Mouse (Mus musculus): Measurements from ENCODE around the gene Cdk13. TPM values are rescaled to one million over a fixed set of nuclear protein-coding genes. Genes with fewer than 3 reads are reported as not detected.

Gene Cdk13
- polyA plus RNA-seq, 1 experiment from 2014 or later: 20.9 TPM

DNA sequence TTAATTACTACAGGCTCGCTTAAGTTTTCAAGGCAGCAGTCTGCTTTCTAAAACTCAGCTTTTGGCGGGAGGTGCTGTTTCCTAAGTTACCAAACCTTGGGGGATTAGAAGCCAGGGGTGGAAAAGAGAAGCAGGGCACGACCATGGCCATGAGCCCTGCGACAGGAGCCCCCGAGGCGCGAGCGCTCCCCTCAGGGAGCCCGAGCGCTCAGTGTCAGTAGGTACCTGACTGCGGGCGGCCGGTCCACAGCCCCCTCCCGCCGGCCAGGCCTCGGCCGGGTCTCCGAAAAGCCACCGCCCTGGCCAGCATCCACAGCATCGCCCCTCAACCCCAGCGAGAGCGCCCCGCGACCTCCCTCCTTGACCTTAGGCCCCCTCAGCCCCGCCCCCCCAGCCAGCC lies 110.5 kb downstream of the Cdk13 start:
- DNase-seq (ENCODE audit: low spot score): peak; percentile 85
- peak; percentile 82 for ATAC-seq (replicated peaks; ENCODE audit: low FRiP score, low TSS enrichment, low read depth)
- WGBS: under 1% methylated on average over 22 of the region's 25 CpGs
- H3K36me3 ChIP-seq (ENCODE audit: control insufficient read depth, insufficient read depth, low read length): no peaks in the 10 kb centered on the region
- H3K4me1 ChIP-seq (replicated peaks; ENCODE audit: control insufficient read depth, insufficient read depth, low read length): peaks cover 14% of the 10 kb centered on the region
- H3K4me3 ChIP-seq (ENCODE audit: low read depth, low read length): peak overlapping the region; percentile 76
- H3K4me2 ChIP-seq (ENCODE audit: low read length): peak overlapping the region; percentile 59
- no peaks in the 10 kb centered on the region for H3K9me3 ChIP-seq (ENCODE audit: control insufficient read depth, low read length)
- peak overlapping the region; percentile 61 for H3K9ac ChIP-seq (ENCODE audit: low read length)
- peak overlapping the region; percentile 70; the same call in 1 of the 2 replicates for H3K27ac ChIP-seq (ENCODE audit: low read depth)
- no peaks in the 10 kb centered on the region for H3K27me3 ChIP-seq (replicated peaks; ENCODE audit: control insufficient read depth, insufficient read depth, low read length)

DNA sequence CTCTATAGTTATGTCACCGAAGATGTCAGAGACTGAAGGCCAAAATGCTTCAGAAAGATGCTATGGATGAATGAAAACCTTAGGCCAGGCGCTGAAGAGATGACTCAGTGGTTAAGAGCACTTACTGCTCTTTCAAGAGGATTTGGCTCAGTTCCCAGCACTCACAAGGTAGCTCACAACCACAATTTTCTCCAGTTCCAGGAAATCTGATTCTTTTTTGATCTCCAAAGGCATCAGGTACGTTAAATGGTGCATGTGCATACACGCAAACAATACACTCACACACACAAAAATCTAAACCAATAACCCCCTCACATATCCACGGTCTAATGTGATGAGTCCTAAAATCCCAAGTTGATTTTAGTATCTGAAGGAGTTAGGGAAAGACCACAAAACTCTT lies 111.1 kb downstream of the Cdk13 start:
- no peak overlapping the region; the same call in 1 of the 2 replicates for H3K9ac ChIP-seq (ENCODE audit: low read length)
- no peaks in the 10 kb centered on the region for H3K27me3 ChIP-seq (replicated peaks; ENCODE audit: control insufficient read depth, insufficient read depth, low read length)
- H3K36me3 ChIP-seq (ENCODE audit: control insufficient read depth, insufficient read depth, low read length): no peaks in the 10 kb centered on the region
- H3K27ac ChIP-seq (ENCODE audit: low read depth): no peak overlapping the region
- peak overlapping the region; percentile 76; the same call in 1 of the 2 replicates for H3K4me3 ChIP-seq (ENCODE audit: low read depth, low read length)
- no peak for ATAC-seq (replicated peaks; ENCODE audit: low FRiP score, low TSS enrichment, low read depth)
- H3K4me2 ChIP-seq (ENCODE audit: low read length): peak overlapping the region; percentile 59
- WGBS: 69% methylated on average over 5 of the region's 5 CpGs
- H3K4me1 ChIP-seq (replicated peaks; ENCODE audit: control insufficient read depth, insufficient read depth, low read length): peaks cover 14% of the 10 kb centered on the region
- DNase-seq (ENCODE audit: low spot score): no peak
- no peaks in the 10 kb centered on the region for H3K9me3 ChIP-seq (ENCODE audit: control insufficient read depth, low read length)

DNA sequence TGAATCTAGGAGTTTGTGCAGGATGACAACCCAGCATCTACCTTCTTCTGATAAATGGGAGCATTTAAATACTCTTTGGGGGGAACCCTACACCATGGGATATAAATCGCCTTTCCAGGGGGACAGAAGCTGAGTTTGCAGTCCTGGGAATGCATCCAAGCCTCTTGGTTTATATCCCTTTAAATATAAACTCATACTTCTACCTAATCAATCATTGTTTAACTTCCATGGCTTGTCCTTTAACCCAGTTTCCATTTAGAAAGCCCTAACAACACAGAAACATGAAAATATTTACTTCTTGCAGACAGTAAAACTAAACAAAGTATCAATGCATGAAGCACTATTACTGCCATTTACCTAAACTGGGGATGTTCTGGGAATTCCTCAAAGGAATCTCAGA lies 113.5 kb downstream of the Cdk13 start:
- Histone ChIP-seq H3K27ac (ENCODE audit: low read depth) (peak overlapping the region; percentile 59; the same call in 1 of the 2 replicates), H3K4me3 (ENCODE audit: low read depth, low read length) (no peak overlapping the region), H3K9ac (ENCODE audit: low read length) (no peak overlapping the region), H3K9me3 (ENCODE audit: control insufficient read depth, low read length) (no peaks in the 10 kb centered on the region), H3K27me3 (replicated peaks; ENCODE audit: control insufficient read depth, insufficient read depth, low read length) (no peaks in the 10 kb centered on the region), H3K36me3 (ENCODE audit: control insufficient read depth, insufficient read depth, low read length) (no peaks in the 10 kb centered on the region), H3K4me2 (ENCODE audit: low read length) (no peak overlapping the region), H3K4me1 (replicated peaks; ENCODE audit: control insufficient read depth, insufficient read depth, low read length) (peaks cover 14% of the 10 kb centered on the region)
- no peak for DNase-seq (ENCODE audit: low spot score)
- WGBS: 29% methylated on average over 1 of the region's 1 CpGs
- ATAC-seq (replicated peaks; ENCODE audit: low FRiP score, low TSS enrichment, low read depth): no peak

DNA sequence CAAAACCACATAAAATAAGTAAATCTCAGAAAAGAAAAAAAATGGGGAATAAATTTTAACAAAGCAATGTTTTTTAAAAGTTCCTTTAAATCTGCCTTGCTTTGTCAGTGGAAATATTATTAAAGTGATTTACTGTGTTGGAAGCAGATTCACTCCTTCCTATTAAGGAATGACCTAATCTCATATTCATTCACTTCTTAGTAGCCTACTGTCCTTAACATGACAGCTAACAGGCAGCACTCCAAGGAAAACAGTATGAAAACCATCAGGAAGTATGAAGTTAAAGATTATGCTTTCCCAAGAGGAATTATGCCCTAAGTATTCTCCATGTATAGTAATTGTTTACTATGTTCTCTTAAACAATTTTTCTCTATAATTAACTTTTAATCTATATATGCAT lies 114.2 kb downstream of the Cdk13 start:
- Histone ChIP-seq H3K4me3 (ENCODE audit: low read depth, low read length) (no peak overlapping the region), H3K4me2 (ENCODE audit: low read length) (no peak overlapping the region), H3K27ac (ENCODE audit: low read depth) (no peak overlapping the region), H3K36me3 (ENCODE audit: control insufficient read depth, insufficient read depth, low read length) (no peaks in the 10 kb centered on the region), H3K4me1 (replicated peaks; ENCODE audit: control insufficient read depth, insufficient read depth, low read length) (peaks cover 14% of the 10 kb centered on the region; the same call in 1 of the 2 replicates), H3K9me3 (ENCODE audit: control insufficient read depth, low read length) (no peaks in the 10 kb centered on the region), H3K27me3 (replicated peaks; ENCODE audit: control insufficient read depth, insufficient read depth, low read length) (no peaks in the 10 kb centered on the region), H3K9ac (ENCODE audit: low read length) (no peak overlapping the region)
- DNase-seq (ENCODE audit: low spot score) (no peak), ATAC-seq (replicated peaks; ENCODE audit: low FRiP score, low TSS enrichment, low read depth) (no peak)

DNA sequence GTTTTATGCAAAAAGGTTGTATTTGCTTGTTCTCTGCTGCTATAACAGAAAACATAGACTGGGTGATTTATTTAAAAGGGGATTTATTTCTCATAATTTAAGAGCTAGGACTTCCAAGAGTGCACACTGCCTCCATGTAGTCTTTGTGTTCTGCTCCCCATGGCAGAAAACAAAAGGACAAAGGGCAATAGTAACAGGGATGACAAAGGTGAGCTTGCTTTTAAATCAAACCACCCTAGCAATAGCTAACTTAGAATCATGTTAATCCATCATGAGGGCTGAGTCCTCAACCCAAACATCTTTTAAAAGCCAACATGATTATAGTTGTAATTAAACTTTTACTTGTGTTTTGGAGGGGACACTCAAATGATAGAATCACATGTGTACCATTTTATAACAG lies 115.4 kb downstream of the Cdk13 start:
- no peak overlapping the region for H3K27ac ChIP-seq (ENCODE audit: low read depth)
- H3K9ac ChIP-seq (ENCODE audit: low read length): no peak overlapping the region
- no peaks in the 10 kb centered on the region for H3K36me3 ChIP-seq (ENCODE audit: control insufficient read depth, insufficient read depth, low read length)
- ATAC-seq (replicated peaks; ENCODE audit: low FRiP score, low TSS enrichment, low read depth) (no peak), DNase-seq (ENCODE audit: low spot score) (no peak)
- no peak overlapping the region for H3K4me2 ChIP-seq (ENCODE audit: low read length)
- no peaks in the 10 kb centered on the region for H3K27me3 ChIP-seq (replicated peaks; ENCODE audit: control insufficient read depth, insufficient read depth, low read length)
- H3K4me1 ChIP-seq (replicated peaks; ENCODE audit: control insufficient read depth, insufficient read depth, low read length): peaks cover 14% of the 10 kb centered on the region; the same call in 1 of the 2 replicates
- no peak overlapping the region for H3K4me3 ChIP-seq (ENCODE audit: low read depth, low read length)
- H3K9me3 ChIP-seq (ENCODE audit: control insufficient read depth, low read length): no peaks in the 10 kb centered on the region

DNA sequence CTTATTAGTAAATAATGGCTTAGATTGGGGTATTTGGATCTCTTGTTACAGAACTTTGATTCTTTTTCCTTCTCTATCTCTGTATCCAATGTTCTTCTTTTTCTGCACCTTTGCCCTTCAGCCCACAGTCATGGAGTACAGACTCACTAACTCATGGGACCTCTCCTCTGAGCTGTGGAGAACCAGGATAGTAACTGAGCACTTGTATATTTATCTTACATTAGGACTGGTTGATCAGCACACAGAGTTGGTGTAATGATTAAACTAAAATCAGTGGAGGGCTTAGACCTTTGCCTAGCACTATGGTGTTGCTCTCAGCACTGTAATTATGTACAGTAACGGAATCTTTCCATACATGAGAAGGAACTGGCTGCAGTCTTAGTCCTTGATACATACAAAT lies 133.8 kb downstream of the Cdk13 start:
- no peak for ATAC-seq (replicated peaks; ENCODE audit: low FRiP score, low TSS enrichment, low read depth)
- Histone ChIP-seq H3K9ac (ENCODE audit: low read length) (no peak overlapping the region), H3K4me3 (ENCODE audit: low read depth, low read length) (no peak overlapping the region), H3K27me3 (replicated peaks; ENCODE audit: control insufficient read depth, insufficient read depth, low read length) (no peaks in the 10 kb centered on the region), H3K9me3 (ENCODE audit: control insufficient read depth, low read length) (no peaks in the 10 kb centered on the region), H3K4me1 (replicated peaks; ENCODE audit: control insufficient read depth, insufficient read depth, low read length) (no peaks in the 10 kb centered on the region), H3K27ac (ENCODE audit: low read depth) (no peak overlapping the region), H3K36me3 (ENCODE audit: control insufficient read depth, insufficient read depth, low read length) (no peaks in the 10 kb centered on the region), H3K4me2 (ENCODE audit: low read length) (no peak overlapping the region)
- 67% methylated on average over 1 of the region's 1 CpGs for WGBS
- no peak for DNase-seq (ENCODE audit: low spot score)

DNA sequence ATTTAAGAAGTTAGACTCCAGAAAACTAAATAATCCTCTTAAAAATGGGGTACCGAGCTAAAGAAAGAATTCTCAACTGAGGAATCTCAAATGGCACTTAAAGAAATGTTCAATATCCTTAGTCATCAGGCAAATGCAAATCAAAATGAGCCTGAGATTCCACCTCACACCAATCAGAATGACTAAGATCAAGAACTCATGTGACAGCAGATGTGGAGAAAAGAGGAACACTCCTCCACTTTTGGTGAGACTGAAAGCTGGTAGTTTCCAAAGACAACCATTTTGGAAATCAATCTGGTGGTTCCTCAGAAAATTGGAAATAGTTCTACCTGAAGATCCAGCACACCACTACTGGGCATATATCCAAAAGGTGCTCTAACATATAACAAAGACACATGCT lies 137.5 kb downstream of the Cdk13 start:
- Histone ChIP-seq H3K4me1 (replicated peaks; ENCODE audit: control insufficient read depth, insufficient read depth, low read length) (no peaks in the 10 kb centered on the region), H3K4me3 (ENCODE audit: low read depth, low read length) (no peak overlapping the region), H3K9ac (ENCODE audit: low read length) (no peak overlapping the region), H3K9me3 (ENCODE audit: control insufficient read depth, low read length) (no peaks in the 10 kb centered on the region), H3K4me2 (ENCODE audit: low read length) (no peak overlapping the region), H3K27ac (ENCODE audit: low read depth) (no peak overlapping the region), H3K36me3 (ENCODE audit: control insufficient read depth, insufficient read depth, low read length) (no peaks in the 10 kb centered on the region), H3K27me3 (replicated peaks; ENCODE audit: control insufficient read depth, insufficient read depth, low read length) (no peaks in the 10 kb centered on the region)
- DNase-seq (ENCODE audit: low spot score): no peak
- WGBS: 78% methylated on average over 1 of the region's 1 CpGs
- no peak for ATAC-seq (replicated peaks; ENCODE audit: low FRiP score, low TSS enrichment, low read depth)

MicroRNA genes within 50 kb of the gene (microRNA counts, 519-probe panel; counts per million panel counts)
- microRNA mmu-miR-466i: not detected

Small RNA genes lying within 50 kb of the gene (microRNA-seq; reads per million reads assigned to microRNA genes)
- not detected for gene Mir466i

Other genes with a start within 250 kb of the Cdk13 start
- 50.4 and 58.3 TPM in 2 replicates for gene Mplkip, start 109.9 kb downstream of the Cdk13 start, polyA plus RNA-seq (2014; fragmentation: Nextera tagmentation; extraction: Ambion mirVana)
- 3.7 and 3.9 TPM in 2 replicates for gene Sugct, start 109.5 kb downstream of the Cdk13 start, polyA plus RNA-seq (2014; fragmentation: Nextera tagmentation; extraction: Ambion mirVana)
- gene Rala, start 139.1 kb upstream of the Cdk13 start, polyA plus RNA-seq (2014; fragmentation: Nextera tagmentation; extraction: Ambion mirVana): 83.7 and 95.5 TPM in 2 replicates
- gene Yae1d1, start 188.3 kb upstream of the Cdk13 start, polyA plus RNA-seq (2014; fragmentation: Nextera tagmentation; extraction: Ambion mirVana): 65.6 and 72.8 TPM in 2 replicates